Mouse (Mus musculus): Measurements from ENCODE around the gene Asl.

DNA sequence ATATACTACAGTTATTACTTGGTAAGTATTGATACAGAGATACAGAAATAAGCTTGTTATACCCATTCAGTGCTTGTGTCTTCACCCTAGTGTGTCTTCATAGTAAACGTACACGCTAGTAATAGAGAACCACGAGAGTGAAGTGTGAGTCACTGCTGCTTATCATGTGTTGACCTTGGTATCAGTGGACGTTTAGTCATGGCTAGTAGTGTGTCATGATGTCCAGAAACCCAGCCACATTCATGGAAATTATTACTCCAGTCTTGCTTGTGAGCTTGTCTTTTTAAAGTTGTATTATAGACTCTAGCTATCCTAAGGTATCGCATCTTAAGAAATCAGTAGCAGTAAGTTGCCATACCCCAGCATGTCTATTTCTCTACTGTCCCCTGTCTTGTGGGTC is 50.4 kb downstream of the Asl start:
- TF ChIP-seq CTCF (IDR thresholded peaks at IDR 0.05 in 2 of 3, conservative IDR thresholded peaks at IDR 0.05 in 1 of 3; ENCODE audit: control insufficient read depth in 1 of 3, insufficient read depth in 1 of 3, low read depth in 2 of 3, low read length in 3 of 3, poor library complexity in 1 of 3, severe bottlenecking in 1 of 3) (no peak), POLR2A (IDR thresholded peaks at IDR 0.05; ENCODE audit: control insufficient read depth in 1 of 2, insufficient read depth in 1 of 2, low read depth in 1 of 2, low read length in 2 of 2, poor library complexity in 1 of 2) (no peak), ZC3H11A (IDR thresholded peaks at IDR 0.05; ENCODE audit: low read depth, low read length) (no peak), MAX (IDR thresholded peaks at IDR 0.05; ENCODE audit: low read length) (no peak), RAD21 (IDR thresholded peaks at IDR 0.05; ENCODE audit: low read depth, low read length) (no peak)
